Mouse (Mus musculus): ENCODE measurements around the gene Pecr.

- TF ChIP-seq CTCF (IDR thresholded peaks at IDR 0.05; ENCODE audit: borderline replicate concordance, extremely low read depth, insufficient read depth, insufficient read length) (no peak), POLR2A (IDR thresholded peaks at IDR 0.05; ENCODE audit: borderline replicate concordance, extremely low read depth, insufficient read depth, insufficient read length, poor library complexity, severe bottlenecking) (no peak)
Measured at GRCm38 (mm10) chr1:72312701-72313398, 28.7 kb upstream of the Pecr start.

Measured in brain, embryonic 14.5 days (tissue).